Mouse (Mus musculus) ES-E14 (cell line): ENCODE results near the gene Shroom3. TPM values are rescaled to one million over a fixed set of nuclear protein-coding genes. Genes with fewer than 3 reads are reported as not detected.

ENCODE experiments used
- DNase-seq: peaks from one replicate; pipeline ENCODE4 v3.0.0-alpha.2; 2013; ENCODE audit warnings: low read depth, low spot score
- H3K27ac ChIP-seq: 2 replicates; pipeline ENCODE4 v1.5.1; 2012; ENCODE audit warnings: low read depth, mild to moderate bottlenecking, low read length, moderate library complexity, mixed read lengths; ENCODE audit not compliant: poor library complexity, insufficient read depth, severe bottlenecking
- H3K36me3 ChIP-seq: 2 replicates; pipeline ENCODE4 v1.6.1; 2012; ENCODE audit warnings: mild to moderate bottlenecking, low read length, moderate library complexity, mixed read lengths; ENCODE audit not compliant: control insufficient read depth, poor library complexity, insufficient read depth, severe bottlenecking
- H3K4me1 ChIP-seq, 2 experiments: fragments of 150-350 bp in 1 of 2; sonication (generic) in 1 of 2; 2 replicates each; pipeline ENCODE4 v1.6.1; 2012; ENCODE audit warnings: low read length in 2 of 2, mild to moderate bottlenecking in 1 of 2, mixed read lengths in 1 of 2; ENCODE audit not compliant: control insufficient read depth in 2 of 2, insufficient read depth in 2 of 2, poor library complexity in 1 of 2
- H3K4me3 ChIP-seq, 2 experiments: fragments of 150-350 bp in 1 of 2; sonication (generic) in 1 of 2; 2 replicates each; pipeline ENCODE4 v1.5.1; 2012; ENCODE audit warnings: low read length in 2 of 2, low read depth in 1 of 2, mild to moderate bottlenecking in 1 of 2, mixed read lengths in 1 of 2; ENCODE audit not compliant: insufficient read depth in 1 of 2, poor library complexity in 1 of 2, severe bottlenecking in 1 of 2
- H3K9ac ChIP-seq: 2 replicates; pipeline ENCODE4 v1.6.1; 2012; ENCODE audit warnings: low read depth, mild to moderate bottlenecking, low read length, mixed read lengths; ENCODE audit not compliant: poor library complexity, insufficient read depth, severe bottlenecking
- H3K9me3 ChIP-seq: fragments of 150-350 bp; sonication (generic); 2 replicates; pipeline ENCODE4 v1.6.1; 2012; ENCODE audit warnings: low read depth, mild to moderate bottlenecking, low read length; ENCODE audit not compliant: control insufficient read depth, insufficient read depth
- CHD2 ChIP-seq: IDR thresholded peaks from 2 replicates; pipeline ENCODE4 v1.6.1; 2014; ENCODE audit warnings: mild to moderate bottlenecking, low read depth, low read length, inconsistent platforms
- HCFC1 ChIP-seq: IDR thresholded peaks from 2 replicates; pipeline ENCODE4 v1.6.1; 2012; ENCODE audit warnings: low read length, inconsistent platforms, borderline replicate concordance; ENCODE audit not compliant: insufficient read depth
- MAFK ChIP-seq: IDR thresholded peaks from 2 replicates; pipeline ENCODE4 v1.6.1; 2014; ENCODE audit warnings: mild to moderate bottlenecking, low read depth, low read length, inconsistent platforms; ENCODE audit not compliant: insufficient read depth
- ZC3H11A ChIP-seq: IDR thresholded peaks from 2 replicates; pipeline ENCODE4 v1.6.1; 2012; ENCODE audit warnings: low read depth, mild to moderate bottlenecking, inconsistent platforms, low read length, borderline replicate concordance
- ZNF384 ChIP-seq: IDR thresholded peaks from 2 replicates; pipeline ENCODE4 v1.6.1; 2012; ENCODE audit warnings: low read depth, low read length, inconsistent platforms
- in situ Hi-C, 2 experiments: fragments of 600-800 bp; cut with MboI; formaldehyde crosslinking; loops; one replicate each; pipeline ENCODE4 v1.15.1; 2025; ENCODE audit warnings: low sequenced_read_pairs in 2 of 2, inconsistent platforms in 1 of 2; ENCODE audit not compliant: unreplicated experiment in 2 of 2
- total RNA-seq: library from RNA; depleted of rRNA; stranded (reverse); fragments of 300-350 nt; gene quantifications from 2 replicates; pipeline ENCODE4 v1.2.3, GENCODE M21; 2012

The Shroom3 gene
- total RNA-seq, 1 experiment, result 34.1 TPM

DNA sequence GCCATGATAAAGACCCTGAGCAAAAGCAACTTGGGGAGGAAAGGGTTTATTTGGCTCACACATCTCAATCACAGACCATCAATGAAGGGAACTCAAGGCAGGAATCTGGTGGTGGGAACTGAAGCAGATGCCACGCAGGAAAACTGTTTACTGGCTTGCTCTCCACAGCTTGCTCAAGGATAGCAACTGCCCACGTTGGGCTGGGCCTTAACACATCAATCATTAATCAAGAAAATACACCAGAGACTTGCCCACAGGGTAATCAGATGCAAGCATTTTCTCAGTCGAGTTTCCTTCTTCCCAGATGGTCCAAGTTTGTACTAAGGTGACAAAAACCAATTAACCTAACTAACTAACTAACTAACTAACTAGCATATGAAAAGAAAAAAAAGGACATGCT lies 187.8 kb downstream of the Shroom3 start:
- Histone ChIP-seq H3K27ac (no peak overlapping the region), H3K9me3 (no peaks in the 10 kb centered on the region), H3K36me3 (no peaks in the 10 kb centered on the region), H3K4me3 (no peak overlapping the region), H3K9ac (no peak overlapping the region), H3K4me1 (no peaks in the 10 kb centered on the region)
- DNase-seq, result no peak
- in situ Hi-C loops, result no loop called here
- TF ChIP-seq MAFK (no peak), ZNF384 (no peak), CHD2 (no peak), HCFC1 (no peak), ZC3H11A (no peak)

DNA sequence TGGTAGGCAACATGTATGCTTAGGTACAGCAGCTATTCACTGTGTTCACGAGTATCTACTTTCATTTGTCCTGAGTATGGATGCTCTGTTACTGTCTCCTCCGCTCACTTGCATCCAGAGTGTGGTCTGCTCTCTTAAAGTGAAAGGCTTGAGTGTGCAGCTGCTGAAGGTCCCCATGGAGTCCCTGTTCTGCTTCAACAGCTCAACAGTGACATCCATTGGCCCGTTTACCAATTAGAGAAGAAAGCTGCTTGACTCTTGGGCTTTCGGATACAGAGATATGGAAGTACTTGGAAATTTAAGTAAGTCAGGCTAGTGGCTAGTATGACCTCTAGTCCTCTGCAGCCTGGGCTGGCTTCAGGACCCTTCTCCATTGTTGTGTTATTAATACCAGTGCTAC lies 188.9 kb downstream of the Shroom3 start:
- in situ Hi-C loops, result no loop called here
- Histone ChIP-seq H3K4me1 (no peaks in the 10 kb centered on the region), H3K4me3 (no peak overlapping the region), H3K27ac (no peak overlapping the region), H3K36me3 (no peaks in the 10 kb centered on the region), H3K9ac (no peak overlapping the region), H3K9me3 (no peaks in the 10 kb centered on the region)
- no peak for TF ChIP-seq MAFK
- TF ChIP-seq CHD2, result no peak
- TF ChIP-seq ZC3H11A, result no peak
- TF ChIP-seq ZNF384, result no peak
- DNase-seq, result no peak

DNA sequence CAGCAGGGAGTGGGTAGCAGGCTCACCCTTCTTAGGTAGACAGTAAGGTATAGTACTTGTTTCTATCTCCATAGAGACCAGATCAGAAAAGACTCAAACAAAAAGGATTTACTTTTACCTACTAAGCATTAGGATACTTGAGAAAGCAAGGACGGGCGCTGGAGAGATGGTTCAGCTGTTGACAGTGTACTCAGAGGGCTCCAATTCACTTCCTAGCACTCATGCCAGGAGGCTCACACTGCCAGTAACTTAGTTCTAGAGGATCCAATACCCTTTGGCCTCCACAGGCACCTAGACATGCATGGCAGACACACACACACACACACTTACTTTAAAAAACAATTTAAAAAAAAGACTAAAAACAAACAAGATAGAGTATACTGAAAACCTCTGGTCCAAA lies 189.8 kb downstream of the Shroom3 start:
- H3K4me3 ChIP-seq, result no peak overlapping the region
- H3K36me3 ChIP-seq, result no peaks in the 10 kb centered on the region
- TF ChIP-seq ZNF384 (no peak), ZC3H11A (no peak), HCFC1 (no peak), CHD2 (no peak), MAFK (no peak)
- H3K27ac ChIP-seq, result no peak overlapping the region
- no peak for DNase-seq
- no peaks in the 10 kb centered on the region for H3K9me3 ChIP-seq
- in situ Hi-C loops, result no loop called here
- no peaks in the 10 kb centered on the region for H3K4me1 ChIP-seq
- no peak overlapping the region for H3K9ac ChIP-seq

DNA sequence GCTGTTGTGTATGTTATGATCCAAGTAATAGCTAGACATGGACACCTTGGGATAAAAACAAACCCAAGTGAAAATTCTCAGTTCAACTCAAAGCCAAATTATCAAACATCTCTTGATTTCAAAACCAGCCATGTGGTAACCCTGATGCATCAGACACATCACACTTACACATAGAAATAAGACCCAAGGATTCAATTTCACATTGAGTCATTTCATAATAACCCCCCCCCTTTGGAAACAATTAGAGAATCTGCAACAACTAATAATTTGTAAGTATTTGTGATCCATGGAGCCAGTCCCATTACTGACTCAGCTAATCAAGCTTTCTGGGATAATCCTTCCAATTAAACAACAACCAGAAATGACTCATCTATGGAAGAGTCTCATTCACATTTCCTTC lies 190.3 kb downstream of the Shroom3 start:
- in situ Hi-C loops, result no loop called here
- Histone ChIP-seq H3K36me3 (no peaks in the 10 kb centered on the region), H3K9me3 (no peaks in the 10 kb centered on the region), H3K4me1 (no peaks in the 10 kb centered on the region), H3K4me3 (no peak overlapping the region), H3K9ac (no peak overlapping the region), H3K27ac (no peak overlapping the region)
- DNase-seq, result no peak
- TF ChIP-seq CHD2 (no peak), MAFK (no peak), HCFC1 (no peak), ZC3H11A (no peak), ZNF384 (no peak)

DNA sequence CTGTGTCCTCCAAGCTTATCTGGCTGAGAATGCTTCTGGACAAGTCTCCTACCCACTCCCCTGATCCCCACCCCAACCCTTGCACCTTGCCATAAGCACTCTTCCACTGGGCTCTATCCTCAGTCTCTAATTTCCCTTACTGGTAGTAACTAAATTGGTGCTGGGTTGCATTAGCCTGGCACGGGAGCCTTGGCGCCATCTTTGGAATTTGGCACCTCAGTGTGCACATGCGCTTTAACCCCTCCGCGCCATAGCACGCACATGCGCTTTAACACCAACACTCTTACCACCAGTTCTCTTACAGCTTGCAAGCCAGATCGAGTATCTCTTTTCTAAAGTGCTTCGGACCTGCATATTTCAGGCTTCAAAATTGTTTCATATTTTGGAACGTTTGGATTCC lies 192.6 kb downstream of the Shroom3 start:
- Histone ChIP-seq H3K9me3 (no peaks in the 10 kb centered on the region), H3K4me1 (no peaks in the 10 kb centered on the region), H3K36me3 (no peaks in the 10 kb centered on the region), H3K4me3 (no peak overlapping the region), H3K27ac (no peak overlapping the region), H3K9ac (no peak overlapping the region)
- in situ Hi-C loops, result no loop called here
- no peak for DNase-seq
- no peak for TF ChIP-seq HCFC1
- no peak for TF ChIP-seq CHD2
- no peak for TF ChIP-seq MAFK
- TF ChIP-seq ZNF384, result no peak
- TF ChIP-seq ZC3H11A, result no peak
